Mouse (Mus musculus) heart, embryonic 14.5 days (tissue): ENCODE data around the gene C2. TPM values are rescaled to one million over a fixed set of nuclear protein-coding genes. Genes with fewer than 3 reads are reported as not detected.
A peak's percentile ranks its signal among the peaks of the same experiment; 100 is the strongest.

Source experiments
- ATAC-seq: fragments of 200-750 bp; cut with Nextera tagmentation; 2 replicates; pipeline ENCODE4 v1.8.0; 2017; ENCODE audit warnings: low read depth, moderate TSS enrichment; ENCODE audit not compliant: insufficient number of reproducible peaks, insufficient read depth, low FRiP score
- H3K27ac ChIP-seq, 2 experiments: fragments of 200-500 bp in 1 of 2; fragments of 300-500 bp in 1 of 2; sonication (generic) in 1 of 2; replicated peaks in 1 of 2; 2 replicates each; pipeline ENCODE4 v1.5.1; 2012 to 2014; ENCODE audit warnings: low read depth in 2 of 2, low read length in 2 of 2, control low read depth in 1 of 2, mild to moderate bottlenecking in 1 of 2, mixed read lengths in 1 of 2; ENCODE audit not compliant: control insufficient read depth in 1 of 2, insufficient read depth in 1 of 2
- H3K27me3 ChIP-seq: fragments of 300-500 bp; sonication (generic); 2 replicates; pipeline ENCODE4 v1.6.1; 2014; ENCODE audit warnings: mild to moderate bottlenecking, low read length, control low read depth; ENCODE audit not compliant: control insufficient read depth, insufficient read depth
- H3K36me3 ChIP-seq: fragments of 300-500 bp; sonication (generic); 2 replicates; pipeline ENCODE4 v1.6.1; 2014; ENCODE audit warnings: mild to moderate bottlenecking, control low read depth, low read length, mixed read lengths; ENCODE audit not compliant: control insufficient read depth, insufficient read depth
- H3K4me1 ChIP-seq, 2 experiments: fragments of 200-500 bp in 1 of 2; fragments of 300-500 bp in 1 of 2; sonication (generic) in 1 of 2; 2 replicates each; pipeline ENCODE4 v1.6.1; 2012 to 2014; ENCODE audit warnings: low read length in 2 of 2, control low read depth in 1 of 2, mixed read lengths in 1 of 2; ENCODE audit not compliant: control insufficient read depth in 2 of 2, insufficient read depth in 2 of 2
- H3K4me2 ChIP-seq: fragments of 300-500 bp; sonication (generic); 2 replicates; pipeline ENCODE4 v1.6.1; 2014; ENCODE audit warnings: mild to moderate bottlenecking, low read length
- H3K4me3 ChIP-seq, 2 experiments: fragments of 200-500 bp in 1 of 2; fragments of 300-500 bp in 1 of 2; sonication (generic) in 1 of 2; 2 replicates each; pipeline ENCODE4 v1.5.1; 2012 to 2014; ENCODE audit warnings: low read length in 2 of 2, mild to moderate bottlenecking in 2 of 2, control low read depth in 1 of 2, low read depth in 1 of 2, moderate library complexity in 1 of 2; ENCODE audit not compliant: control insufficient read depth in 1 of 2, insufficient read depth in 1 of 2
- H3K9ac ChIP-seq: fragments of 300-500 bp; sonication (generic); 2 replicates; pipeline ENCODE4 v1.6.1; 2014; ENCODE audit warnings: mild to moderate bottlenecking, low read length
- H3K9me3 ChIP-seq: fragments of 300-500 bp; sonication (generic); 2 replicates; pipeline ENCODE4 v1.6.1; 2016; ENCODE audit warnings: low read length, control low read depth; ENCODE audit not compliant: control insufficient read depth
- WGBS: fragments of 180-500 bp; shearing (Covaris S2); extraction: QIAGEN DNeasy Blood & Tissue Kit; methylation state at CpG from one replicate; pipeline ENCODE4 v1.1.7; 2014; 5-methylcytosine and 5-hydroxymethylcytosine counted together
- polyA plus RNA-seq: library from polyadenylated mRNA; unstranded; fragments of >200 nt; fragmentation: Nextera tagmentation; extraction: Ambion mirVana; gene quantifications from 2 replicates; pipeline ENCODE4 v1.2.1, GENCODE M21; 2014

C2 gene
- polyA plus RNA-seq, 1 experiment from 2014 or later, result 1.2 TPM

DNA sequence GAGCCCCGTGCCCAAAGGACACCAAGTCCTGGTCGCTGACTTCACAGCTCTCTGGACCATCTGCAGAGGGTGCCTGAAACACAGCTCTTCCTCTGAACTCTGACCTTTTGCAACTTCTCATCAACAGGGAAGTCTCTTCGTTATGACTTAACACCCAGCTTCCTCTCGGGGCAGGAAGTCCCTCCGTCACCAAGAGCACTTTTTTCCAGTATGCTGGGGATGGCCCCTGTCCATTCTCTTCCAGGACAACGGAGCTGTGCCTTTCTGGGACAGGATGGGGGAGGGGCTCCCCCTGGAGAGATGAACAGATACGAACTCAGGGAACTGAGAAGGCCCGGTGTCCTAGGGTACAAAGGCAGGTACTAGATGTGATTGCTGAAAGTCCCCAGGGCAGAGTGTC lies 36.8 kb upstream of the C2 start:
- Histone ChIP-seq H3K27ac (no peak overlapping the region), H3K9me3 (no peaks in the 10 kb centered on the region), H3K4me1 (peaks cover 7 to 10% of the 10 kb centered on the region in 2 experiments; a peak in 3 of 4 replicates), H3K36me3 (peaks cover 21% of the 10 kb centered on the region), H3K4me3 (no peak overlapping the region), H3K4me2 (no peak overlapping the region; the same call in 1 of the 2 replicates), H3K9ac (no peak overlapping the region), H3K27me3 (no peaks in the 10 kb centered on the region)
- no peak for ATAC-seq
- WGBS, result 47% methylated on average over 8 of the region's 8 CpGs

DNA sequence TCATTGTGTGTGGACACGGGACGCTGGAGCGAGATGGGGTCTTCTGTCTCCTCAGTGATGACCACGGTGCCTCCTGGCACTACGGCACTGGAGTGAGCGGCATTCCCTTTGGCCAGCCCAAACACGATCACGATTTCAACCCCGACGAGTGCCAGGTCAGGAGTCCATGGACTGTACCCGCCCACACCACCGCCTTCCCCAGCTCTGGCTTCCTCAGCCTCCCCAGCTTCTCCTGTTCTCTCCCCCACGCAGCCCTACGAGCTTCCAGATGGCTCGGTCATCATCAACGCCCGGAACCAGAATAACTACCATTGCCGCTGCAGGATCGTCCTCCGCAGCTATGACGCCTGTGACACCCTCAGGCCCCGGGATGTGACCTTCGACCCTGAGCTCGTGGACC lies 36.0 kb upstream of the C2 start:
- peaks cover 21% of the 10 kb centered on the region for H3K36me3 ChIP-seq
- no peak overlapping the region for H3K4me3 ChIP-seq
- peaks cover 7 to 10% of the 10 kb centered on the region in 2 experiments; a peak in 3 of 4 replicates for H3K4me1 ChIP-seq
- no peak for ATAC-seq
- no peaks in the 10 kb centered on the region for H3K9me3 ChIP-seq
- WGBS, result 70% methylated on average over 24 of the region's 24 CpGs
- H3K4me2 ChIP-seq, result no peak overlapping the region
- H3K27me3 ChIP-seq, result no peaks in the 10 kb centered on the region
- H3K9ac ChIP-seq, result no peak overlapping the region
- no peak overlapping the region; a peak in 1 of 4 replicates for H3K27ac ChIP-seq

DNA sequence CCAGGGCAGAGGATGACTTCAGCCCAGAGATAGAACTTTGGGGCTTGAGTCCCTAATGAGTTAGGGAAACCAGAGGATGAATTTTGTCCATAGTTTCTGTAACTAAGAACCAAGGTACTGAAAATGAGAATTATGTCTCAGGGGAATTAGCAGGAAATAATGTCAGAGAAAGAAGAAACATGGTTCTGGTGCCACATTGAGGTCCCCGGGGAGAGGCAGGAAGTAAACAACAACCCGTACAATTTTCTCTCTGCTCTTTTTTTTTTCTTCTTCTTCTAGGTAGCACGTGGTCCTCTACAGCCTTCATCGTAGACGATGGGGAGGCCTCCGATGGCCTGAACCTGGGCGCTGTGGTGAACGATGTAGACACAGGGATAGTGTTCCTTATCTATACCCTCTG lies 34.2 kb upstream of the C2 start:
- ATAC-seq, result no peak
- Histone ChIP-seq H3K4me3 (peak overlapping the region; percentile 77 to 84; a peak in 2 of 4 replicates), H3K27ac (no peak overlapping the region), H3K36me3 (peaks cover 21% of the 10 kb centered on the region), H3K9me3 (no peaks in the 10 kb centered on the region), H3K4me1 (peaks cover 8 to 10% of the 10 kb centered on the region in 2 experiments; a peak in 3 of 4 replicates), H3K9ac (peak overlapping the region; percentile 89), H3K27me3 (no peaks in the 10 kb centered on the region), H3K4me2 (peak overlapping the region; percentile 99)
- 78% methylated on average over 8 of the region's 8 CpGs for WGBS

DNA sequence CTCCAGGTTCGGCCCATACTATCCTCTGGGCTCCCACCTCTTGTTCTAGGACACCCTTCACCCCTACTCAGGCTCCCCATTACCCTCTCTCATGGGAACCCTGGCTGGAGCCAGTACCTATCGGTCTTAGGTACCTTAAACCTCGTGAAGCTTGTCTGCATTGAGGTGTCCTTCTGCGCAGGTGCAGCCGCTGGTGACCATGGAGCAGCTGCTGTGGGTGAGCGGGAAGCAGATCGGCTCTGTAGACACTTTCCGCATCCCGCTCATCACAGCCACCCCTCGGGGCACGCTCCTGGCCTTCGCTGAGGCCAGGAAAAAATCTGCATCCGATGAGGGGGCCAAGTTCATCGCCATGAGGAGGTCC lies 33.7 kb upstream of the C2 start:
- Histone ChIP-seq H3K27ac (peak overlapping the region in 1 of 2 experiments; percentile 53; a peak in 2 of 4 replicates), H3K4me2 (peak overlapping the region; percentile 99), H3K4me1 (peaks cover 8 to 10% of the 10 kb centered on the region in 2 experiments; a peak in 3 of 4 replicates), H3K9ac (peak overlapping the region; percentile 89), H3K27me3 (no peaks in the 10 kb centered on the region), H3K4me3 (peak overlapping the region; percentile 77 to 84), H3K9me3 (no peaks in the 10 kb centered on the region), H3K36me3 (peaks cover 21% of the 10 kb centered on the region)
- WGBS, result 9% methylated on average over 14 of the region's 14 CpGs
- no peak for ATAC-seq

DNA sequence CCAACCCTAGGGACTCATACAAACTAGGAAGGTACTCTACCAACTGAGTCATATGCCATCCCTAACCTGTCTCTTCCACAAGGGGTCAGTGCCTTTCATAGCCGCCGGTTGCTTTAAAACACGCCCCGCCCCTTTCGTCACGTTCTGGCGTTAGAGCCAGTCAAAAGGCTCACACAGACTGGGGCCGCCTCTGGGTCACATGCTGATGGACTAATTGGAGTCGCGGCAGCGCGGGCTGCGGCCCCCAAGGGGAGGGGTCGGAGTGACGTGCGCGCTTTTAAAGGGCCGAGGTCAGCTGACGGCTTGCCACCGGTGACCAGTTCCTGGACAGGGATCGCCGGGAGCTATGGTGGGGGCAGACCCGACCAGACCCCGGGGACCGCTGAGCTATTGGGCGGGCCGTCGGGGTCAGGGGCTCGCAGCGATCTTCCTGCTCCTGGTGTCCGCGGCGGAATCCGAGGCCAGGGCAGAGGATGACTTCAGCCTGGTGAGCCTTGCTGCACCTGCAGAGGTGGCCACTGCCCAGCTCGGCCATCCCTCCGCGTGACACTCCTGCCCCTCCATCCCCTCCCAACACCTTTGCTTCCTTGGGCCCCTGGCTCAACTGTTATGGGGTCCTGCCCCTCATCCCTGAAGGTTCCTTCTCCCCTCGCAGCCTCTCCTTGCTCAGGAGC lies 33.1 kb upstream of the C2 start, which contains the start of gene Neu1:
TSS of gene Neu1 (plus strand) at position 193 of the 674 bp plus-strand sequence.
- WGBS, result under 1% methylated on average over 38 of the region's 38 CpGs
- Histone ChIP-seq H3K4me2 (peak within 1 kb of the TSS; percentile 99), H3K4me1 (peaks cover 8 to 10% of the 10 kb centered on the region in 2 experiments; a peak in 3 of 4 replicates), H3K27me3 (no peaks in the 10 kb centered on the region), H3K36me3 (peaks cover 21% of the 10 kb centered on the region), H3K9ac (peak within 1 kb of the TSS; percentile 89), H3K4me3 (peak within 1 kb of the TSS; percentile 77 to 84), H3K9me3 (no peaks in the 10 kb centered on the region), H3K27ac (peak within 1 kb of the TSS; percentile 40 to 53; a peak in 3 of 4 replicates)
- peak; percentile 97 for ATAC-seq

DNA sequence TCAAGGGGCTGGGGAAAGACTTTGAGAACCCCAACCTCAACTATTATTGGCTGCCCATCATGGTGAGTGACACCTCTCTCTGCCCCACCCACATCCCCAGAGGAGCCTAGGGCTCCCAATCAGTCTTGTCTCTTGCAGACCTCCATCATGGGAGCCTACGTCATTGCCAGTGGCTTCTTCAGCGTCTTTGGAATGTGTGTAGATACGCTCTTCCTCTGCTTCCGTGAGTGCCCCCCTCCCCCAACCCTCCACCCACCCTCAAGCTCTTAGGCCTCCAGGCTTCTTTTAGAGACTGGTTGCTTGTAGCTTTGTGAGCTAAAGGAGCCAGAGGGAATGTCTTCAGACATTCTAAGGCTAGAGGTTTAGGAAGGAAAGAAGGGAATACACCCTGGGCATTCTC lies 30.8 kb upstream of the C2 start:
- WGBS, result 31% methylated on average over 4 of the region's 4 CpGs
- Histone ChIP-seq H3K4me3 (no peak overlapping the region), H3K27me3 (no peaks in the 10 kb centered on the region), H3K36me3 (0 out of 2 replicates have a peak, but pooled peaks cover 6% of the 10 kb centered on the region), H3K4me1 (peaks cover 8 to 10% of the 10 kb centered on the region in 2 experiments; a peak in 3 of 4 replicates), H3K9me3 (no peaks in the 10 kb centered on the region), H3K4me2 (no peak overlapping the region), H3K9ac (no peak overlapping the region), H3K27ac (no peak overlapping the region)
- ATAC-seq, result no peak

DNA sequence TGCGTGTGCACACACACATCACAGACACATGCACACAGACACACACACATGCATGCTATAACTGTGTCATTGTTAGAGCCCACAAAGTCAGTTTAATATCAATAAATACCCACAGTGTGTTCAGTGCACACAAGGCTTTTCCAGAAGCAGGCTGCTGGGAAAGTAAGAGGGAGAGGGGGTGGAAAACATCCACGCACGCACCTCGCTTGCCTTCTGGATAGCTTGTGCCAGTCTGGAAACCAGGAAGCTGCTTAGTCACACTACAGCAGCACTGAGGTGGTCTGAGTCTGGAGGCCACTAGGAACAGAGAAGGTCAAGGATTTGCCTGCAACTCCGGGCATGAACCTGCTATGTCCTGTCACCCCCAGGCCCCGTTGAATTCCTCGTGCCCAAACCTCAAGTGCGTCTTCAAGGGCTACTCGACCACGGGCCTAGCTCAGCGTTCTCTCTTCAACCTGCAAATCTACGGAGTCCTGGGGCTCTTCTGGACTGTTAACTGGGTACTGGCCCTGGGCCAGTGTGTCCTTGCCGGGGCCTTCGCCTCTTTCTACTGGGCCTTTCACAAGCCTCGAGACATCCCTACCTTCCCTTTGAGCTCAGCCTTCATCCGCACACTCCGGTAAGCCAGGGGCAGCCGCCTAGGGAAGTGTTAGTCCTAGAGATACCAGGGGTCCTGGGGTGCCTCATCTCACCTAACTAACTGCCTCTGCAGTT lies 29.4 kb upstream of the C2 start:
- ATAC-seq, result no peak
- H3K4me2 ChIP-seq, result no peak overlapping the region
- no peak overlapping the region for H3K27ac ChIP-seq
- peaks cover 8 to 10% of the 10 kb centered on the region in 2 experiments; a peak in 3 of 4 replicates for H3K4me1 ChIP-seq
- H3K9me3 ChIP-seq, result no peaks in the 10 kb centered on the region
- no peak overlapping the region for H3K9ac ChIP-seq
- 0 out of 2 replicates have a peak, but pooled peaks cover under 1% of the 10 kb centered on the region for H3K36me3 ChIP-seq
- H3K4me3 ChIP-seq, result no peak overlapping the region
- no peaks in the 10 kb centered on the region for H3K27me3 ChIP-seq
- WGBS, result 75% methylated on average over 18 of the region's 18 CpGs
